Mouse (Mus musculus) forebrain, embryonic 16.5 days (tissue): ENCODE results near the gene Hnmt. TPM values are rescaled to one million over a fixed set of nuclear protein-coding genes. Genes with fewer than 3 reads are reported as not detected.
"Not testable (repeated sequence)": the region's sequence is repeated elsewhere in the genome, so short reads cannot be mapped to it uniquely, and the experiment has no call there.

Experiments
- ATAC-seq: fragments of 200-750 bp; cut with Nextera tagmentation; 2 replicates; pipeline ENCODE4 v1.8.0; 2017; ENCODE audit warnings: mild to moderate bottlenecking, moderate library complexity
- H3K27ac ChIP-seq: fragments of 300-500 bp; sonication (generic); 2 replicates; pipeline ENCODE4 v1.5.1; 2014; ENCODE audit warnings: low read length, control low read depth
- H3K27me3 ChIP-seq: fragments of 300-500 bp; sonication (generic); replicated peaks from 2 replicates; pipeline ENCODE4 v1.6.1; 2014; ENCODE audit warnings: low read length; ENCODE audit not compliant: control insufficient read depth, insufficient read depth
- H3K36me3 ChIP-seq: fragments of 300-500 bp; sonication (generic); 2 replicates; pipeline ENCODE4 v1.6.1; 2014; ENCODE audit not compliant: control insufficient read depth, insufficient read depth
- H3K4me1 ChIP-seq: fragments of 300-500 bp; sonication (generic); replicated peaks from 2 replicates; pipeline ENCODE4 v1.6.1; 2014; ENCODE audit warnings: low read length; ENCODE audit not compliant: control insufficient read depth, insufficient read depth
- H3K4me2 ChIP-seq: fragments of 300-500 bp; sonication (generic); 2 replicates; pipeline ENCODE4 v1.6.1; 2014; ENCODE audit warnings: mild to moderate bottlenecking, low read length, control low read depth
- H3K4me3 ChIP-seq: fragments of 300-500 bp; sonication (generic); replicated peaks from 2 replicates; pipeline ENCODE4 v1.5.1; 2014; ENCODE audit warnings: mild to moderate bottlenecking, low read length, control low read depth
- H3K9ac ChIP-seq: fragments of 300-500 bp; sonication (generic); replicated peaks from 2 replicates; pipeline ENCODE4 v1.6.1; 2014; ENCODE audit warnings: low read depth, low read length, control low read depth
- H3K9me3 ChIP-seq: fragments of 300-500 bp; sonication (generic); 2 replicates; pipeline ENCODE4 v1.6.1; 2016; ENCODE audit warnings: low read length; ENCODE audit not compliant: control insufficient read depth
- WGBS: fragments of 180-500 bp; shearing (Covaris S2); extraction: QIAGEN DNeasy Blood & Tissue Kit; methylation state at CpG from one replicate; pipeline ENCODE4 v1.1.7; 2014; 5-methylcytosine and 5-hydroxymethylcytosine counted together
- polyA plus RNA-seq: library from polyadenylated mRNA; unstranded; fragments of >200 nt; fragmentation: Nextera tagmentation; extraction: Ambion mirVana; gene quantifications from 2 replicates; pipeline ENCODE4 v1.2.1, GENCODE M21; 2015

Hnmt gene
- polyA plus RNA-seq, 1 experiment from 2014 or later, result 5.7 TPM

DNA sequence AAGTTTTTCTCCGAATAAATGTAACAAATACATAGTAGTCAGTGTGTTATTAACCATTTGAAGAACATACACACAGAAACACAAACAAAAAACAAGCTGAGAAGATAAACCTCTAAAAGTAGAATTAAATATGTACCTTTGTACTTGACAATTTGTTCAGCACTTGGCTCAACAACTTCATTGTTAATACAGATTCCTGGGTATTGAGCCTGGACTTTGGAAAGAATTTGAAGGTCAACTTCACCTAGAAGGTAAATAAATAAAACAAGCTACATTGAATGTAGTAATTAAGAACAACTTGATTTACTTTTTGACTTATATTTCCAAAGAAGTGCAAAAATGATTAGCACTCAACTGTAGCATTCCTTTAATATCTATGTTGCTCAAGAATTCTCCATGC is 30.2 kb downstream of the Hnmt start:
- H3K27ac ChIP-seq, result no peak overlapping the region
- no peaks in the 10 kb centered on the region for H3K27me3 ChIP-seq
- H3K4me1 ChIP-seq, result no peaks in the 10 kb centered on the region
- H3K4me2 ChIP-seq, result no peak overlapping the region
- WGBS, result 80% methylated on average over 1 of the region's 1 CpGs
- ATAC-seq, result no peak
- no peaks in the 10 kb centered on the region for H3K9me3 ChIP-seq
- H3K36me3 ChIP-seq, result no peaks in the 10 kb centered on the region
- H3K9ac ChIP-seq, result no peak overlapping the region
- H3K4me3 ChIP-seq, result no peak overlapping the region

GRCm38 (mm10) chr2:24014957-24015356 is 34.2 kb downstream of the Hnmt start:
- H3K27me3 ChIP-seq, result no peaks in the 10 kb centered on the region
- H3K4me3 ChIP-seq, result no peak overlapping the region
- H3K4me1 ChIP-seq, result no peaks in the 10 kb centered on the region
- no peak for ATAC-seq
- no peak overlapping the region for H3K4me2 ChIP-seq
- no peaks in the 10 kb centered on the region for H3K36me3 ChIP-seq
- no peaks in the 10 kb centered on the region for H3K9me3 ChIP-seq
- H3K27ac ChIP-seq, result no peak overlapping the region
- no peak overlapping the region for H3K9ac ChIP-seq
- 84% methylated on average over 5 of the region's 5 CpGs for WGBS

DNA sequence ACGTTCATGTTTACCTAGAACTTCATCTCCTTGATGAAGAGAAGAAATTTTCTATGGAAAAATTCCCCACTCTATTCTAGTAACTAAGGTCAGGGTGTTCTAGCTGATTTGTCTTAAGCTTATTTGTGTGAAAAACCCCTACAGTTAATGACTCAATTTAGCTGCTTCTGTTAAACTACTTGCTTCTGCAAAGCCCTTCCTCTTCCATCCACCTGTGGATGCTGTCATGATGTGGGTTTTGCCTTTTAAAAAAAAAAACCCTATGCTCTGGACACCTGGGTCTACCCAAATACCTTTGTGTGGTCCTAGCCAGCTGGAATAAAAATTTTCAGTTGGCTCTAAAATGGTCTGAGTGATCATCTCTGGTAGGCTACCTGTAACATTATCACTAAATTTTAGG is 49.9 kb downstream of the Hnmt start:
- no peak for ATAC-seq
- WGBS, result 89% methylated on average over 1 of the region's 1 CpGs
- no peaks in the 10 kb centered on the region for H3K9me3 ChIP-seq

GRCm38 (mm10) chr2:23998836-23999235 is 50.4 kb downstream of the Hnmt start:
- no peak for ATAC-seq
- Histone ChIP-seq H3K4me2 (no peak overlapping the region), H3K27ac (no peak overlapping the region), H3K4me3 (no peak overlapping the region), H3K4me1 (no peaks in the 10 kb centered on the region), H3K9me3 (no peaks in the 10 kb centered on the region), H3K36me3 (no peaks in the 10 kb centered on the region), H3K9ac (no peak overlapping the region), H3K27me3 (no peaks in the 10 kb centered on the region)
- WGBS, result 89% methylated on average over 4 of the region's 4 CpGs

More for the DNA sequence above, 49.9 kb downstream of the Hnmt start:
- H3K27ac ChIP-seq, result no peak overlapping the region
- no peak overlapping the region for H3K4me3 ChIP-seq
- no peaks in the 10 kb centered on the region for H3K27me3 ChIP-seq
- H3K4me2 ChIP-seq, result no peak overlapping the region
- no peak overlapping the region for H3K9ac ChIP-seq
- no peaks in the 10 kb centered on the region for H3K4me1 ChIP-seq
- H3K36me3 ChIP-seq, result no peaks in the 10 kb centered on the region

GRCm38 (mm10) chr2:23996830-23997229 is 52.4 kb downstream of the Hnmt start:
- no peak for ATAC-seq

GRCm38 (mm10) chr2:23990034-23990573 is 59.1 kb downstream of the Hnmt start:
- not testable (repeated sequence) for H3K4me1 ChIP-seq

More at GRCm38 (mm10) chr2:23996830-23997229, 52.4 kb downstream of the Hnmt start:
- no peaks in the 10 kb centered on the region for H3K9me3 ChIP-seq
- no peak overlapping the region for H3K27ac ChIP-seq
- H3K27me3 ChIP-seq, result no peaks in the 10 kb centered on the region
- no peaks in the 10 kb centered on the region for H3K36me3 ChIP-seq
- no peak overlapping the region for H3K4me2 ChIP-seq
- no peaks in the 10 kb centered on the region for H3K4me1 ChIP-seq
- no peak overlapping the region for H3K9ac ChIP-seq
- WGBS, result 80% methylated on average over 2 of the region's 2 CpGs
- no peak overlapping the region for H3K4me3 ChIP-seq

GRCm38 (mm10) chr2:23987283-23987682 is 61.9 kb downstream of the Hnmt start:
- Histone ChIP-seq H3K4me3 (no peak overlapping the region), H3K4me2 (no peak overlapping the region), H3K4me1 (no peaks in the 10 kb centered on the region), H3K27me3 (no peaks in the 10 kb centered on the region), H3K9ac (no peak overlapping the region), H3K36me3 (no peaks in the 10 kb centered on the region), H3K27ac (no peak overlapping the region), H3K9me3 (no peaks in the 10 kb centered on the region)
- ATAC-seq, result no peak

More at GRCm38 (mm10) chr2:23990034-23990573, 59.1 kb downstream of the Hnmt start:
- not testable (repeated sequence) for H3K27ac ChIP-seq, H3K4me2 ChIP-seq, ATAC-seq, H3K9ac ChIP-seq, H3K4me3 ChIP-seq, H3K36me3 ChIP-seq, H3K27me3 ChIP-seq, H3K9me3 ChIP-seq
- WGBS, result 84% methylated on average over 9 of the region's 9 CpGs

DNA sequence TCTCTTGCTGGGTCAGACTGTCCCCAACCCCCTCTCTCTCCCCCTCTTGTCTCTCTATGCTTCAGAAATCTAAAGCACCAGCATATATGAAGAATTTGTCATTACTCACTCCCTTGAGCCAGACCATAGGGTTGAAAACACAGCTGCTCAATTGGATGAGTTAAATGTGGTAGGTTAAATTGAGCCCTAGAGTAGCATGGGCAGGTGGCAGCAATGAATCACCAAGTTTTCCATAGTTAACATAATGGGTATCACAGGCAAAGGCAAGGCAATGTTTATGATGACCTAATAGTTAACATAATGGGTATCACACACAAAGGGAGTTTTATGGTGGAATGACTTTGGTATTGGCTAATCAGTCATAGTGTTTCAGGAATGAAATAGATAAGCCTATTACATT is 65.9 kb downstream of the Hnmt start:
- Histone ChIP-seq H3K4me1 (no peaks in the 10 kb centered on the region), H3K4me2 (no peak overlapping the region), H3K27ac (no peak overlapping the region), H3K27me3 (no peaks in the 10 kb centered on the region), H3K36me3 (no peaks in the 10 kb centered on the region), H3K9ac (no peak overlapping the region), H3K4me3 (no peak overlapping the region), H3K9me3 (no peaks in the 10 kb centered on the region)
- no peak for ATAC-seq

DNA sequence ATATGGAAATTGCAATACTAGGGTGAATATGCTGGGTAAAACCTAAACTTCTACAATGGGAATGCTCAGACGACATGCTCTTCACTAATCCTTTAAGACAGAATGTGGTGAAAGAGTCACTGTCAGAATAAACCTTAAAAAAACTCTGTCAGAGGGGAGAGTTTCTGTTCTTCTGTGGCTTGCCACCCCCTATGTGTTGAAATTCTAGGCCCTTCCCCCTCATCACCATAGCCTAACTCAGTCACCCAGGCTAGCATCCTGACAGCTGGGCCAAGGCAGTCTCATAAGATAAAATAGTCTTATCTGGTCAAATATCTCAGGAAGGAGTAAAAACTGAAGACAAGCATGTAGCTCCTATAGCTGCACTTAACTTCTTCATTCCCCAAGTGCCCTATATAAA is 66.3 kb downstream of the Hnmt start:
- no peaks in the 10 kb centered on the region for H3K9me3 ChIP-seq
- no peak for ATAC-seq

GRCm38 (mm10) chr2:23960659-23961274 is 88.4 kb downstream of the Hnmt start:
- H3K4me1 ChIP-seq, H3K9ac ChIP-seq, H3K4me2 ChIP-seq, H3K36me3 ChIP-seq, H3K27ac ChIP-seq, H3K27me3 ChIP-seq, ATAC-seq, H3K9me3 ChIP-seq, H3K4me3 ChIP-seq: not testable (repeated sequence)
- WGBS, result 94% methylated on average over 15 of the region's 15 CpGs

More for the DNA sequence above, 66.3 kb downstream of the Hnmt start:
- WGBS, result 67% methylated on average over 1 of the region's 1 CpGs
- Histone ChIP-seq H3K27ac (no peak overlapping the region), H3K4me3 (no peak overlapping the region), H3K9ac (no peak overlapping the region), H3K4me1 (no peaks in the 10 kb centered on the region), H3K4me2 (no peak overlapping the region), H3K36me3 (no peaks in the 10 kb centered on the region), H3K27me3 (no peaks in the 10 kb centered on the region)
